Mouse (Mus musculus) kidney, embryonic 16.5 days (tissue): ENCODE data around the gene Plcb4. TPM values are rescaled to one million over a fixed set of nuclear protein-coding genes. Genes with fewer than 3 reads are reported as not detected.
A peak's percentile ranks its signal among the peaks of the same experiment; 100 is the strongest.

Experiments
- ATAC-seq: fragments of 200-750 bp; cut with Nextera tagmentation; 2 replicates; pipeline ENCODE4 v1.8.0; 2017; ENCODE audit warnings: moderate TSS enrichment; ENCODE audit not compliant: low FRiP score, low TSS enrichment
- H3K27ac ChIP-seq: fragments of 300-500 bp; sonication (generic); 2 replicates; pipeline ENCODE4 v1.5.1; 2014; ENCODE audit warnings: low read length
- H3K27me3 ChIP-seq: fragments of 300-500 bp; sonication (generic); 2 replicates; pipeline ENCODE4 v1.6.1; 2014; ENCODE audit warnings: low read length, control low read depth, mixed read lengths; ENCODE audit not compliant: insufficient read depth
- H3K36me3 ChIP-seq: fragments of 300-500 bp; sonication (generic); 2 replicates; pipeline ENCODE4 v1.6.1; 2014; ENCODE audit warnings: low read length, control low read depth, mixed read lengths; ENCODE audit not compliant: insufficient read depth
- H3K4me1 ChIP-seq: fragments of 300-500 bp; sonication (generic); 2 replicates; pipeline ENCODE4 v1.6.1; 2014; ENCODE audit warnings: low read length, control low read depth, mixed read lengths; ENCODE audit not compliant: insufficient read depth
- H3K4me2 ChIP-seq: fragments of 300-500 bp; sonication (generic); replicated peaks from 2 replicates; pipeline ENCODE4 v1.6.1; 2014; ENCODE audit warnings: low read depth, low read length
- H3K4me3 ChIP-seq: fragments of 300-500 bp; sonication (generic); 2 replicates; pipeline ENCODE4 v1.5.1; 2014; ENCODE audit warnings: mild to moderate bottlenecking, low read length
- H3K9ac ChIP-seq: fragments of 300-500 bp; sonication (generic); replicated peaks from 2 replicates; pipeline ENCODE4 v1.6.1; 2014; ENCODE audit warnings: low read length
- H3K9me3 ChIP-seq: fragments of 300-500 bp; sonication (generic); 2 replicates; pipeline ENCODE4 v1.6.1; 2016; ENCODE audit warnings: low read length, control low read depth
- WGBS: fragments of 180-500 bp; shearing (Covaris S2); extraction: QIAGEN DNeasy Blood & Tissue Kit; methylation state at CpG from one replicate; pipeline ENCODE4 v1.1.7; 2014; 5-methylcytosine and 5-hydroxymethylcytosine counted together
- polyA plus RNA-seq: library from polyadenylated mRNA; unstranded; fragments of >200 nt; fragmentation: Nextera tagmentation; extraction: Ambion mirVana; gene quantifications from 2 replicates; pipeline ENCODE4 v1.2.1, GENCODE M21; 2015

Plcb4 gene
- polyA plus RNA-seq, 1 experiment from 2014 or later = 18.9 TPM

DNA sequence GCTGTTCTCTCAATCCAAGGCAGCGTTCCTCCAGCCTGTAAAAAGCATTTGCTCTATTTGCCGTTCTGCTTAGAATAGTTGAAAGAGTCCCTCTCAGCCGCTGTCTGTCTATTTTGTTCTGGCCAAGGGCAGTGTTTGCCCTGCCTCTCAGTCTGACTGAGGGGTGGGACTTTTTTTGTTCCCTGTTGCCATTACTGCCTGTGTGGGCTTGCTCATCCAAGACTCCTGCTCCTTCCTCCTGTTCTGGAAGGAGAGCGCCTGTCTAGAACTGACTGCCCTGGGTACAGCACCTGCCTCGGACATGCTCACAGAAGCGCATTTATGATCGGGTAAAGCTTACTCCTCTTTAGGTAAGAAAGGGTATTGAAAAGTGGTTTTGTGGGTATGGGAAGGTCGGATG, 105.9 kb downstream of the Plcb4 start:
- H3K9me3 ChIP-seq = no peaks in the 10 kb centered on the region
- peaks cover 30% of the 10 kb centered on the region for H3K4me1 ChIP-seq
- H3K27ac ChIP-seq = no peak overlapping the region
- no peak overlapping the region for H3K4me3 ChIP-seq
- H3K4me2 ChIP-seq = no peak overlapping the region
- 68% methylated on average over 8 of the region's 8 CpGs for WGBS
- no peak overlapping the region for H3K9ac ChIP-seq
- no peak for ATAC-seq
- H3K36me3 ChIP-seq = no peaks in the 10 kb centered on the region
- no peaks in the 10 kb centered on the region for H3K27me3 ChIP-seq

GRCm38 (mm10) chr2:135766471-135767063, 107.8 kb downstream of the Plcb4 start:
- H3K4me2 ChIP-seq = no peak overlapping the region
- 73% methylated on average over 6 of the region's 6 CpGs for WGBS
- peak; percentile 56 for ATAC-seq
- H3K27me3 ChIP-seq = no peaks in the 10 kb centered on the region
- no peaks in the 10 kb centered on the region for H3K36me3 ChIP-seq
- H3K4me1 ChIP-seq = peaks cover 28% of the 10 kb centered on the region
- H3K9me3 ChIP-seq = no peaks in the 10 kb centered on the region
- H3K27ac ChIP-seq = no peak overlapping the region
- no peak overlapping the region for H3K4me3 ChIP-seq
- H3K9ac ChIP-seq = no peak overlapping the region

GRCm38 (mm10) chr2:135767535-135767934, 108.7 kb downstream of the Plcb4 start:
- Histone ChIP-seq H3K27ac (no peak overlapping the region), H3K4me3 (no peak overlapping the region), H3K27me3 (no peaks in the 10 kb centered on the region), H3K9ac (no peak overlapping the region), H3K36me3 (no peaks in the 10 kb centered on the region), H3K9me3 (no peaks in the 10 kb centered on the region), H3K4me2 (no peak overlapping the region), H3K4me1 (peaks cover 28% of the 10 kb centered on the region)
- ATAC-seq = no peak
- 65% methylated on average over 5 of the region's 5 CpGs for WGBS

DNA sequence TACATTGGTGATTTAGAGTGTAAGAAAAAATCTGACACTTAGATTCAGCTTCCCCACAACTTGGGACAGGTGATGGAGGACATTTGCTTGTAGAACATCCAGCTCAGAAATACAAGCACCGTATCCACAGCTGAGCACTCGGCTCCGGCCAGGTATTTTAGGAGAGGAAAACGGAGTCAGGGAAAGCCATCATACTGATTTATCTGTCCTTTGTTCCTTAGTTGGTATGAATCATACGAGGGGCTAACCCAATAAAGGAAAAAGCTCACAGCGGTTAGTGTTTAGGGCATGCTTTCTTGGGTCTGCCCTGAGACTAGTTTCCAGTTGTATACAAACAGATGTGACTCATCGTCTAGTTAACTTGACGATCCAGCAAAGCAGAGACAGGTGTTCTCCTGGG, 110.9 kb downstream of the Plcb4 start:
- WGBS = 56% methylated on average over 8 of the region's 8 CpGs
- no peak overlapping the region for H3K4me3 ChIP-seq
- no peak overlapping the region for H3K9ac ChIP-seq
- no peaks in the 10 kb centered on the region for H3K27me3 ChIP-seq
- no peaks in the 10 kb centered on the region for H3K36me3 ChIP-seq
- ATAC-seq = no peak
- no peak overlapping the region for H3K27ac ChIP-seq
- H3K4me2 ChIP-seq = no peak overlapping the region; the same call in 1 of the 2 replicates
- peaks cover 34% of the 10 kb centered on the region for H3K4me1 ChIP-seq
- H3K9me3 ChIP-seq = no peaks in the 10 kb centered on the region

DNA sequence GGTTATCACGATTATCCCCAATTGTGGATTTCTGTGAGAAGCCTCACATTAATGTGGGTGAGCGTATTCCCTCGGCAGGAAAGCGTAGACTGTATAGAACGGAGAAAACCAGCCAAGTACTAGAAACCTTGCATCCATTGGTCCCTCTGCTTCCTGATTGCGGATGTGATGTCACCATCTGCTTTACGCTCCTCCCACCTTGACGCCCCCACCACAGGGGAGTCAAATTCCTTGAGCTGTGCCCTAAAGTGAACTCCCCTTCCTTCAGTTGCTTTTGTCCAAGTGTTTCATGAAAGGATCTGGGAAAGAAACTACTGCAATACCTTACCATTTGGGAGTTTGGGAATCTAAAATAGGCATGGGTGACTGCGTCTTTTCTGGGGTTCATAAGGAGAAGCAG, 111.4 kb downstream of the Plcb4 start:
- H3K9ac ChIP-seq = no peak overlapping the region
- no peaks in the 10 kb centered on the region for H3K36me3 ChIP-seq
- ATAC-seq = 0 out of 2 replicates have a peak, but pooled peaks have one; percentile 21
- peaks cover 34% of the 10 kb centered on the region for H3K4me1 ChIP-seq
- H3K27ac ChIP-seq = no peak overlapping the region
- WGBS = 76% methylated on average over 9 of the region's 9 CpGs
- H3K9me3 ChIP-seq = no peaks in the 10 kb centered on the region
- H3K27me3 ChIP-seq = no peaks in the 10 kb centered on the region
- no peak overlapping the region; the same call in 1 of the 2 replicates for H3K4me2 ChIP-seq
- H3K4me3 ChIP-seq = no peak overlapping the region

- Histone ChIP-seq H3K4me2 (no peak overlapping the region), H3K36me3 (no peaks in the 10 kb centered on the region), H3K9me3 (no peaks in the 10 kb centered on the region), H3K27me3 (no peaks in the 10 kb centered on the region), H3K9ac (no peak overlapping the region), H3K27ac (no peak overlapping the region), H3K4me1 (peaks cover 21% of the 10 kb centered on the region), H3K4me3 (no peak overlapping the region)
- ATAC-seq = peak; percentile 44; the same call in 1 of the 2 replicates
- 35% methylated on average over 10 of the region's 10 CpGs for WGBS
Observed at GRCm38 (mm10) chr2:135773194-135773972, 114.6 kb downstream of the Plcb4 start.

DNA sequence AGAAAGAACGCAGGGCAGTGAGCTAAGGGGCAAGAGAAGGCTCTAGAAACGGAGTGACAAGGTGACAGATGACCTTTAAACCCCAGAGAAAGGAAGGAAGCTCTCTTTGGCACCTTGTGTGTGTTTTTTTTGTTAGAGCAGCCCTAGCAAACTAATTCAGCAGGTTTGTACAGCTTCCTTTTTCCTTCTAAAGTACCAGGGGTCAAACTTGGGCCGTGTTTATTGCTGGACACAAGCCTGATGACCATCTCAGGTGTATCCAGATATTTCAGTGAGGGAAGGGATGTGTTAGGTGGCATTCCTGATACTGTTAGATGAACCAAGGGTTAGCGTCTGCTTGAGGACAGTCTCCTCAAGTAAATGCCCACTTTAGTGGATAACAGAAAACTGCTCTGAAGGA, 116.2 kb downstream of the Plcb4 start:
- no peaks in the 10 kb centered on the region for H3K27me3 ChIP-seq
- no peak overlapping the region for H3K4me2 ChIP-seq
- H3K27ac ChIP-seq = no peak overlapping the region
- no peak for ATAC-seq
- no peaks in the 10 kb centered on the region for H3K36me3 ChIP-seq
- no peak overlapping the region for H3K9ac ChIP-seq
- H3K4me3 ChIP-seq = no peak overlapping the region
- no peaks in the 10 kb centered on the region for H3K9me3 ChIP-seq
- H3K4me1 ChIP-seq = peaks cover 11% of the 10 kb centered on the region
- WGBS = 52% methylated on average over 4 of the region's 4 CpGs

DNA sequence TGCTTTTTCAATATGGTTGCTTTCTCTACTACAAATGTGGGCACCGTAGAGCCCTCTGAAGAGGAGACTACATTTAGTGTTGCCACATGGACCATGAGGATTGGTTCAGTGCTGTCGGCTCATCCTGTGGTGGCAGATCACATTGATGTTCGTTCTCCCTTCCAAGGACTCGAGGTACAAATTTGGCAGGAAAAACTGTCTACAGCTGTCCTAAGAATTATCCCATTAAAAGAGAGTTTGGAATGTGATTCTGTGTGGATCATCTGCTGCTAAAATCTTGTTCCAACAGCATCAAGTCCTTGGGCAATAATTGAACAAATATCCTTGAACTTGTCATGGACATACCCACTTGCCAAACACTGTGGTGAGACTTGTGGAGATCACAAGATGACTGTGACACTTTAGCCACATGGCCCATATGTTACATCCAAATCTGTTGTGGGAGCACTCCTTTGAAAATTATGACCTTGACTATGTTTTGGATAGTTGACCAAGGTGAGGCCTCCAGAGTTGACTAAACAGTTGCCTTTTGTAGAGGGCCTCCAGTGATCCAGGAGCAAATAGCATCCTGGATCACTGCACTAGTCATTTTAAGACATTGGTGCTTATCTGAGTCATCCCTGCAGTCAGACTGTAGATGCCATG, 117.4 kb downstream of the Plcb4 start:
- Histone ChIP-seq H3K27me3 (no peaks in the 10 kb centered on the region), H3K9me3 (no peaks in the 10 kb centered on the region), H3K4me2 (no peak overlapping the region), H3K4me3 (no peak overlapping the region), H3K4me1 (peaks cover 7% of the 10 kb centered on the region), H3K9ac (no peak overlapping the region), H3K27ac (no peak overlapping the region), H3K36me3 (no peaks in the 10 kb centered on the region)
- no peak for ATAC-seq
- 91% methylated on average over 4 of the region's 4 CpGs for WGBS

DNA sequence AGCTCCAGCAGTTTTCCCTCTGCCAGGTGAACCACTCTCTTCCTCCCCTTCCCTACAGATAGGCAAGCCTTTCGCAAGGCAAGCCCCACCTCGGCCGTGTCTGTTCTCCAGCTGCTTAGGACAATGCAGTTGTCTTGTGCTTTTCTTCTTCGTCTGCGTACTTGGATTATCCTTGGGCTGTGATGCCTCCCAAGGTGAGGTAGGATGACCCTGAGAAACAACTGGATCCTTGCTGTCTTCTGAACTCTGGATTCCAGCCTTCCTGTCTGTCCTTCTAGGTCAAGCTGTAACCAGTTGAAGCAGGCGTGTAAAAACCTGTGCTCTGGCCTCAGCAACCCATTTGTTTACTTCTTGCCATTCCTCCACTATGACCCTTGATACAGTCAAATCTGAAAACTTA, 122.6 kb downstream of the Plcb4 start:
- WGBS = 80% methylated on average over 6 of the region's 6 CpGs
- Histone ChIP-seq H3K36me3 (no peaks in the 10 kb centered on the region), H3K4me3 (no peak overlapping the region), H3K27ac (no peak overlapping the region), H3K4me1 (no peaks in the 10 kb centered on the region; the same call in 1 of the 2 replicates), H3K9ac (no peak overlapping the region), H3K9me3 (no peaks in the 10 kb centered on the region), H3K4me2 (no peak overlapping the region), H3K27me3 (no peaks in the 10 kb centered on the region)
- ATAC-seq = no peak

- H3K4me1 ChIP-seq = no peaks in the 10 kb centered on the region
- H3K9ac ChIP-seq = no peak overlapping the region
- H3K27ac ChIP-seq = no peak overlapping the region
- H3K4me3 ChIP-seq = no peak overlapping the region
- 0 out of 2 replicates have a peak, but pooled peaks cover 4% of the 10 kb centered on the region for H3K36me3 ChIP-seq
- WGBS = 91% methylated on average over 6 of the region's 6 CpGs
- H3K9me3 ChIP-seq = no peaks in the 10 kb centered on the region
- no peaks in the 10 kb centered on the region for H3K27me3 ChIP-seq
- H3K4me2 ChIP-seq = no peak overlapping the region
- ATAC-seq = no peak
Observed at GRCm38 (mm10) chr2:135787415-135787814, 128.6 kb downstream of the Plcb4 start.
